Mouse (Mus musculus): ENCODE measurements around the gene Cd177.
"Not testable (repeated sequence)": the region's sequence is repeated elsewhere in the genome, so short reads cannot be mapped to it uniquely, and the experiment has no call there.

Gene Cd177

GRCm38 (mm10) chr7:24760211-24760610 is at the start of gene Cd177:
TSS of gene Cd177 (minus strand) at chr7:24760311.
- no peak for DNase-seq (ENCODE audit: low spot score in 2 of 2)

- DNase-seq (ENCODE audit: low spot score in 2 of 2) = no peak
Observed at GRCm38 (mm10) chr7:24809041-24809440, 48.9 kb upstream of the Cd177 start.

GRCm38 (mm10) chr7:24804826-24805225 is 44.7 kb upstream of the Cd177 start:
- no peak for DNase-seq (ENCODE audit: low spot score in 2 of 2)

- no peak for DNase-seq (ENCODE audit: low spot score in 2 of 2)
Observed at GRCm38 (mm10) chr7:24802149-24802767, 42.1 kb upstream of the Cd177 start.

- DNase-seq (ENCODE audit: low spot score in 2 of 2) = no peak
Observed at GRCm38 (mm10) chr7:24797918-24798317, 37.8 kb upstream of the Cd177 start.

GRCm38 (mm10) chr7:24776918-24777317 is 16.8 kb upstream of the Cd177 start, which contains the start of gene Ceacam10:
TSS of gene Ceacam10 (plus strand) at chr7:24777206.
- not testable (repeated sequence) for DNase-seq (ENCODE audit: low spot score in 2 of 2)

- DNase-seq (ENCODE audit: low spot score in 2 of 2) = no peak
Observed at GRCm38 (mm10) chr7:24776145-24776544, 16.0 kb upstream of the Cd177 start.

- no peak for DNase-seq (ENCODE audit: low spot score in 2 of 2)
Observed at GRCm38 (mm10) chr7:24773942-24774535, 13.9 kb upstream of the Cd177 start.

- DNase-seq (ENCODE audit: low spot score in 2 of 2) = no peak
Observed at GRCm38 (mm10) chr7:24771361-24771760, 11.2 kb upstream of the Cd177 start.

- no peak for DNase-seq (ENCODE audit: low spot score in 2 of 2)
Observed at GRCm38 (mm10) chr7:24762574-24762973, 2.5 kb upstream of the Cd177 start.

GRCm38 (mm10) chr7:24761161-24761560 is 1.1 kb upstream of the Cd177 start:
- DNase-seq (ENCODE audit: low spot score in 2 of 2) = no peak

- no peak for DNase-seq (ENCODE audit: low spot score in 2 of 2)
Observed at GRCm38 (mm10) chr7:24758520-24758919, 1.6 kb downstream of the Cd177 start.

- DNase-seq (ENCODE audit: low spot score in 2 of 2) = no peak
Observed at GRCm38 (mm10) chr7:24753476-24753875, 6.6 kb downstream of the Cd177 start.

- DNase-seq (ENCODE audit: low spot score in 2 of 2) = no peak
Observed at GRCm38 (mm10) chr7:24751610-24752009, 8.5 kb downstream of the Cd177 start.

- no peak for DNase-seq (ENCODE audit: low spot score in 2 of 2)
Observed at GRCm38 (mm10) chr7:24750695-24751094, 9.4 kb downstream of the Cd177 start.

- no peak for DNase-seq (ENCODE audit: low spot score in 2 of 2)
Observed at GRCm38 (mm10) chr7:24735970-24736670, 24.0 kb downstream of the Cd177 start.

GRCm38 (mm10) chr7:24726808-24727207 is 33.3 kb downstream of the Cd177 start, which contains the start of gene Gm4763:
TSS of gene Gm4763 (minus strand) at chr7:24726908.
- not testable (repeated sequence) for DNase-seq (ENCODE audit: low spot score in 2 of 2)

- DNase-seq (ENCODE audit: low spot score in 2 of 2) = no peak
Observed at GRCm38 (mm10) chr7:24715039-24715438, 45.1 kb downstream of the Cd177 start.

GRCm38 (mm10) chr7:24708832-24709292 is 51.2 kb downstream of the Cd177 start, which contains the start of gene BC049730:
TSS of gene BC049730 (plus strand) at chr7:24709242.
- no peak for DNase-seq (ENCODE audit: low spot score in 2 of 2)

GRCm38 (mm10) chr7:24702841-24703240 is 57.3 kb downstream of the Cd177 start:
- not testable (repeated sequence) for DNase-seq (ENCODE audit: low spot score in 2 of 2)

GRCm38 (mm10) chr7:24697891-24698290 is 62.2 kb downstream of the Cd177 start:
- not testable (repeated sequence) for DNase-seq (ENCODE audit: low spot score in 2 of 2)
